Mouse (Mus musculus) stomach, embryonic 14.5 days (tissue): ENCODE measurements around the gene Adamts9. TPM values are rescaled to one million over a fixed set of nuclear protein-coding genes. Genes with fewer than 3 reads are reported as not detected.

Experiments used
- ATAC-seq: fragments of 200-750 bp; cut with Nextera tagmentation; 2 replicates; pipeline ENCODE4 v1.8.0; 2017; ENCODE audit warnings: low read depth, moderate TSS enrichment; ENCODE audit not compliant: insufficient number of reproducible peaks, insufficient read depth, low FRiP score
- H3K27ac ChIP-seq: fragments of 300-500 bp; sonication (generic); 2 replicates; pipeline ENCODE4 v1.5.1; 2014; ENCODE audit warnings: mild to moderate bottlenecking, low read length, moderate library complexity, mixed read lengths
- H3K27me3 ChIP-seq: fragments of 300-500 bp; sonication (generic); 2 replicates; pipeline ENCODE4 v1.6.1; 2014; ENCODE audit warnings: low read length, control low read depth, mixed read lengths; ENCODE audit not compliant: control insufficient read depth, insufficient read depth
- H3K36me3 ChIP-seq: fragments of 300-500 bp; sonication (generic); 2 replicates; pipeline ENCODE4 v1.6.1; 2014; ENCODE audit warnings: mild to moderate bottlenecking, control low read depth, low read length, moderate library complexity, mixed read lengths; ENCODE audit not compliant: control insufficient read depth, insufficient read depth
- H3K4me1 ChIP-seq: fragments of 300-500 bp; sonication (generic); 2 replicates; pipeline ENCODE4 v1.6.1; 2014; ENCODE audit warnings: low read length, control low read depth, mixed read lengths; ENCODE audit not compliant: control insufficient read depth, insufficient read depth
- H3K4me2 ChIP-seq: fragments of 300-500 bp; sonication (generic); replicated peaks from 2 replicates; pipeline ENCODE4 v1.6.1; 2014; ENCODE audit warnings: low read depth, low read length, control low read depth
- H3K4me3 ChIP-seq: fragments of 300-500 bp; sonication (generic); 2 replicates; pipeline ENCODE4 v1.5.1; 2014; ENCODE audit warnings: low read depth, low read length, control low read depth
- H3K9ac ChIP-seq: fragments of 300-500 bp; sonication (generic); replicated peaks from 2 replicates; pipeline ENCODE4 v1.6.1; 2014; ENCODE audit warnings: low read depth, mild to moderate bottlenecking, control low read depth, low read length, moderate library complexity, mixed read lengths
- H3K9me3 ChIP-seq: fragments of 300-500 bp; sonication (generic); 2 replicates; pipeline ENCODE4 v1.6.1; 2016; ENCODE audit warnings: low read depth, low read length, control low read depth; ENCODE audit not compliant: control insufficient read depth
- WGBS: fragments of 180-500 bp; shearing (Covaris S2); extraction: QIAGEN DNeasy Blood & Tissue Kit; methylation state at CpG from one replicate; pipeline ENCODE4 v1.1.7; 2014; 5-methylcytosine and 5-hydroxymethylcytosine counted together
- polyA plus RNA-seq: library from polyadenylated mRNA; unstranded; fragments of >200 nt; fragmentation: Nextera tagmentation; extraction: Ambion mirVana; gene quantifications from 2 replicates; pipeline ENCODE4 v1.2.1, GENCODE M21; 2014

Gene Adamts9
- polyA plus RNA-seq, 1 experiment from 2014 or later, result 9.9 TPM

GRCm38 (mm10) chr6:92804254-92804971 is 138.9 kb downstream of the Adamts9 start:
- Histone ChIP-seq H3K27me3 (no peaks in the 10 kb centered on the region), H3K4me2 (no peak overlapping the region), H3K4me1 (peaks cover 15% of the 10 kb centered on the region), H3K36me3 (no peaks in the 10 kb centered on the region), H3K4me3 (no peak overlapping the region), H3K9ac (no peak overlapping the region), H3K9me3 (no peaks in the 10 kb centered on the region), H3K27ac (no peak overlapping the region)
- no peak for ATAC-seq
- WGBS, result 87% methylated on average over 3 of the region's 3 CpGs

- Histone ChIP-seq H3K36me3 (no peaks in the 10 kb centered on the region), H3K4me2 (no peak overlapping the region), H3K27me3 (no peaks in the 10 kb centered on the region), H3K9ac (no peak overlapping the region), H3K9me3 (no peaks in the 10 kb centered on the region), H3K4me1 (peaks cover 15% of the 10 kb centered on the region), H3K4me3 (no peak overlapping the region), H3K27ac (no peak overlapping the region)
- WGBS, result 54% methylated on average over 6 of the region's 6 CpGs
- peak; percentile 42; the same call in 1 of the 2 replicates for ATAC-seq
Measured at GRCm38 (mm10) chr6:92803213-92803612, 140.1 kb downstream of the Adamts9 start.

- H3K27me3 ChIP-seq, result no peaks in the 10 kb centered on the region
- no peak overlapping the region for H3K27ac ChIP-seq
- H3K9ac ChIP-seq, result no peak overlapping the region
- 90% methylated on average over 11 of the region's 11 CpGs for WGBS
- no peak overlapping the region for H3K4me2 ChIP-seq
- H3K4me1 ChIP-seq, result peaks cover 15% of the 10 kb centered on the region
- no peaks in the 10 kb centered on the region for H3K36me3 ChIP-seq
- ATAC-seq, result no peak
- H3K9me3 ChIP-seq, result no peaks in the 10 kb centered on the region
- H3K4me3 ChIP-seq, result no peak overlapping the region
Measured at GRCm38 (mm10) chr6:92802421-92802820, 140.9 kb downstream of the Adamts9 start.

GRCm38 (mm10) chr6:92801462-92801861 is 141.8 kb downstream of the Adamts9 start:
- no peaks in the 10 kb centered on the region for H3K27me3 ChIP-seq
- ATAC-seq, result peak; percentile 60; the same call in 1 of the 2 replicates
- H3K9me3 ChIP-seq, result no peaks in the 10 kb centered on the region
- H3K4me3 ChIP-seq, result no peak overlapping the region
- peaks cover 15% of the 10 kb centered on the region for H3K4me1 ChIP-seq
- peaks cover 4% of the 10 kb centered on the region; the same call in 1 of the 2 replicates for H3K36me3 ChIP-seq
- WGBS, result 65% methylated on average over 2 of the region's 2 CpGs
- H3K4me2 ChIP-seq, result no peak overlapping the region
- no peak overlapping the region for H3K27ac ChIP-seq
- no peak overlapping the region for H3K9ac ChIP-seq

GRCm38 (mm10) chr6:92793804-92794203 is 149.5 kb downstream of the Adamts9 start:
- H3K4me1 ChIP-seq, result no peaks in the 10 kb centered on the region
- no peak overlapping the region for H3K27ac ChIP-seq
- WGBS, result 49% methylated on average over 6 of the region's 6 CpGs
- no peak overlapping the region for H3K9ac ChIP-seq
- H3K4me3 ChIP-seq, result no peak overlapping the region
- no peaks in the 10 kb centered on the region for H3K9me3 ChIP-seq
- H3K4me2 ChIP-seq, result no peak overlapping the region
- no peak for ATAC-seq
- H3K27me3 ChIP-seq, result no peaks in the 10 kb centered on the region
- H3K36me3 ChIP-seq, result peaks cover 11% of the 10 kb centered on the region; the same call in 1 of the 2 replicates

GRCm38 (mm10) chr6:92787376-92787712 is 155.9 kb downstream of the Adamts9 start:
- peak; percentile 67; the same call in 1 of the 2 replicates for ATAC-seq
- Histone ChIP-seq H3K9me3 (no peaks in the 10 kb centered on the region), H3K27me3 (no peaks in the 10 kb centered on the region), H3K9ac (no peak overlapping the region), H3K36me3 (no peaks in the 10 kb centered on the region), H3K4me2 (peak overlapping the region; percentile 34), H3K4me1 (no peaks in the 10 kb centered on the region), H3K4me3 (peak overlapping the region; percentile 8; the same call in 1 of the 2 replicates), H3K27ac (no peak overlapping the region)
- under 1% methylated on average over 11 of the region's 12 CpGs for WGBS

- Histone ChIP-seq H3K27ac (no peak overlapping the region), H3K36me3 (no peaks in the 10 kb centered on the region), H3K4me2 (peak overlapping the region; percentile 34), H3K4me1 (no peaks in the 10 kb centered on the region), H3K27me3 (no peaks in the 10 kb centered on the region), H3K9ac (no peak overlapping the region), H3K9me3 (no peaks in the 10 kb centered on the region), H3K4me3 (peak overlapping the region; percentile 8)
- WGBS, result 12% methylated on average over 20 of the region's 20 CpGs
- no peak for ATAC-seq
Measured at GRCm38 (mm10) chr6:92786701-92787375, 156.5 kb downstream of the Adamts9 start.

GRCm38 (mm10) chr6:92784782-92785181 is 158.5 kb downstream of the Adamts9 start:
- Histone ChIP-seq H3K27me3 (no peaks in the 10 kb centered on the region), H3K4me1 (no peaks in the 10 kb centered on the region), H3K4me3 (no peak overlapping the region), H3K27ac (no peak overlapping the region), H3K4me2 (no peak overlapping the region), H3K9ac (no peak overlapping the region), H3K9me3 (no peaks in the 10 kb centered on the region), H3K36me3 (no peaks in the 10 kb centered on the region)
- no peak for ATAC-seq
- 20% methylated on average over 7 of the region's 7 CpGs for WGBS
